26 mouse cellular contexts compared by ENCODE assay signal in genomic region chr4:139001026-139001425, GRCm38 (mm10). TPM values are rescaled to one million over a fixed set of nuclear protein-coding genes. Genes with fewer than 3 reads are reported as not detected.
DNase-seq lines count a peak whose midpoint lies in the region; ATAC-seq and TF ChIP-seq lines count a peak whose summit lies in the region.
"Had no signal": no experiment of that assay in that cellular context is flagged by ENCODE, and none has a peak within 500 bp of the region (broad histone marks: within the 10 kb centered on the region; RNA-seq: fewer than 3 reads in every experiment).

No protein-coding gene starts in this region.

- no peak overlapping the region for H3K27ac ChIP-seq in heart, embryonic 15.5 days
- no peak overlapping the region for H3K27ac ChIP-seq in midbrain, embryonic 11.5 days (ENCODE audit: low read depth, low read length)
- no peak overlapping the region for H3K27ac ChIP-seq in midbrain, embryonic 14.5 days (replicated peaks; ENCODE audit: low read depth, low read length)
- H3K27ac ChIP-seq: forebrain, embryonic 15.5 days; hindbrain, embryonic 15.5 days; kidney, postnatal 0 days; limb, embryonic 13.5 days; neural tube, embryonic 15.5 days; stomach, embryonic 15.5 days had no signal

- no peaks in the 10 kb centered on the region for H3K9me3 ChIP-seq in heart, embryonic 15.5 days (replicated peaks)
- no peaks in the 10 kb centered on the region for H3K9me3 ChIP-seq in midbrain, embryonic 11.5 days (ENCODE audit: control insufficient read depth, low read length)
- no peaks in the 10 kb centered on the region for H3K9me3 ChIP-seq in midbrain, embryonic 14.5 days (ENCODE audit: control insufficient read depth, low read length)
- H3K9me3 ChIP-seq in G1E (replicated peaks) = peaks cover 2% of the 10 kb centered on the region; the same call in 1 of the 2 replicates
- H3K9me3 ChIP-seq: forebrain, embryonic 15.5 days; hindbrain, embryonic 15.5 days; limb, embryonic 13.5 days; neural tube, embryonic 15.5 days; stomach, embryonic 15.5 days had no signal

- 37% methylated on average over 2 of the region's 2 CpGs for WGBS in heart, embryonic 15.5 days
- WGBS in midbrain, embryonic 11.5 days = 54% methylated on average over 2 of the region's 2 CpGs
- whole genome bisulfite sequencing in midbrain, embryonic 14.5 days = 53% methylated on average over 2 of the region's 2 CpGs

- no peaks in the 10 kb centered on the region for H3K4me1 ChIP-seq in heart, embryonic 15.5 days (replicated peaks)
- H3K4me1 ChIP-seq in midbrain, embryonic 11.5 days (ENCODE audit: control insufficient read depth, insufficient read depth, low read length) = no peaks in the 10 kb centered on the region
- no peaks in the 10 kb centered on the region for H3K4me1 ChIP-seq in midbrain, embryonic 14.5 days (ENCODE audit: control insufficient read depth, insufficient read depth, low read length)
- peaks cover 9% of the 10 kb centered on the region for H3K4me1 ChIP-seq in G1E (ENCODE audit: insufficient read depth, low read depth, low read length)
- H3K4me1 ChIP-seq: forebrain, embryonic 15.5 days; limb, embryonic 13.5 days; stomach, embryonic 15.5 days had no signal

- no peak for TF ChIP-seq CTCF in G1E (IDR thresholded peaks at IDR 0.05; ENCODE audit: low read depth, low read length)

- peak overlapping the region; percentile 12; the same call in 1 of the 2 replicates for H3K4me2 ChIP-seq in heart, embryonic 15.5 days
- no peak overlapping the region for H3K4me2 ChIP-seq in midbrain, embryonic 11.5 days
- no peak overlapping the region for H3K4me2 ChIP-seq in midbrain, embryonic 14.5 days (ENCODE audit: low read length)
- H3K4me2 ChIP-seq: forebrain, embryonic 15.5 days; hindbrain, embryonic 15.5 days; limb, embryonic 13.5 days; neural tube, embryonic 15.5 days; stomach, embryonic 15.5 days had no signal

- no peak overlapping the region for H3K4me3 ChIP-seq in heart, embryonic 15.5 days
- no peak overlapping the region for H3K4me3 ChIP-seq in midbrain, embryonic 11.5 days (ENCODE audit: low read depth, low read length)
- H3K4me3 ChIP-seq in midbrain, embryonic 14.5 days (replicated peaks; ENCODE audit: low read depth, low read length) = no peak overlapping the region
- H3K4me3 ChIP-seq in G1E (ENCODE audit: low read depth, low read length) = no peak overlapping the region
- H3K4me3 ChIP-seq: forebrain, embryonic 15.5 days; hindbrain, embryonic 15.5 days; limb, embryonic 13.5 days; megakaryocyte, embryonic 14.5 days; neural tube, embryonic 15.5 days; stomach, embryonic 15.5 days had no signal

- H3K27me3 ChIP-seq in heart, embryonic 15.5 days = no peaks in the 10 kb centered on the region
- H3K27me3 ChIP-seq in midbrain, embryonic 11.5 days (ENCODE audit: control insufficient read depth, insufficient read depth, low read length) = no peaks in the 10 kb centered on the region
- no peaks in the 10 kb centered on the region for H3K27me3 ChIP-seq in midbrain, embryonic 14.5 days (ENCODE audit: control insufficient read depth, insufficient read depth, low read length)
- no peaks in the 10 kb centered on the region for H3K27me3 ChIP-seq in G1E (ENCODE audit: insufficient read depth, low read length)
- H3K27me3 ChIP-seq: forebrain, embryonic 15.5 days; hindbrain, embryonic 15.5 days; limb, embryonic 13.5 days; neural tube, embryonic 15.5 days; stomach, embryonic 15.5 days had no signal

- H3K9ac ChIP-seq in heart, embryonic 15.5 days = no peak overlapping the region
- no peak overlapping the region for H3K9ac ChIP-seq in midbrain, embryonic 11.5 days (ENCODE audit: low read length)
- H3K9ac ChIP-seq in midbrain, embryonic 14.5 days (replicated peaks; ENCODE audit: low read length) = no peak overlapping the region
- H3K9ac ChIP-seq: forebrain, embryonic 15.5 days; hindbrain, embryonic 15.5 days; limb, embryonic 13.5 days; neural tube, embryonic 15.5 days; stomach, embryonic 15.5 days had no signal

- no peak for DNase-seq in heart, adult 11 months
- DNase-seq in midbrain, embryonic 11.5 days (ENCODE audit: low spot score, missing footprints) = peak; percentile 69
- no peak for DNase-seq in midbrain, embryonic 14.5 days
- DNase-seq in G1E (ENCODE audit: low spot score) = peak; percentile 19
- no peak for DNase-seq in cerebellum, adult 11 months
- no peak for DNase-seq in urinary bladder, postnatal 14 days (ENCODE audit: low spot score)
- DNase-seq: cerebellum, adult 11-12 months; kidney, adult 11 months; thymus, adult 18-20 months had no signal

- ATAC-seq in heart, embryonic 15.5 days (replicated peaks; ENCODE audit: insufficient number of reproducible peaks, insufficient read depth, low FRiP score, low read depth) = no peak
- no peak for ATAC-seq in midbrain, embryonic 11.5 days (ENCODE audit: low FRiP score)
- ATAC-seq in midbrain, embryonic 14.5 days (ENCODE audit: low FRiP score, low TSS enrichment) = no peak
- ATAC-seq in G1E (ENCODE audit: extremely low read depth, insufficient number of reproducible peaks, low FRiP score, poor library complexity, severe bottlenecking) = no peak
- ATAC-seq: activated CD4-positive, CD25-positive, alpha-beta regulatory T cell, adult 4 months; CD4-positive, CD25-positive, alpha-beta regulatory T cell, adult 4 months; forebrain, embryonic 15.5 days; midbrain, embryonic 16.5 days had no signal

- 0 out of 2 replicates have a peak, but pooled peaks cover 5% of the 10 kb centered on the region for H3K36me3 ChIP-seq in heart, embryonic 15.5 days
- no peaks in the 10 kb centered on the region for H3K36me3 ChIP-seq in midbrain, embryonic 11.5 days (ENCODE audit: control insufficient read depth, insufficient read depth, low read length)
- H3K36me3 ChIP-seq in midbrain, embryonic 14.5 days (ENCODE audit: control insufficient read depth, insufficient read depth, low read length) = no peaks in the 10 kb centered on the region
- H3K36me3 ChIP-seq in G1E (replicated peaks) = peaks cover 93% of the 10 kb centered on the region
- H3K36me3 ChIP-seq: forebrain, embryonic 15.5 days; hindbrain, embryonic 15.5 days; limb, embryonic 13.5 days; neural tube, embryonic 15.5 days; stomach, embryonic 15.5 days had no signal

RNA-seq across cellular contexts. Expression of gene Tmco4, which starts 28.3 kb away (rescaled TPM):
- polyA plus RNA-seq in heart, embryonic 15.5 days (2015; fragmentation: Nextera tagmentation; extraction: Ambion mirVana) = 6.9 and 7.1 TPM in 2 replicates
- polyA plus RNA-seq in midbrain, embryonic 11.5 days (2014; fragmentation: Nextera tagmentation; extraction: Ambion mirVana) = 0.46 and 0.90 TPM in 2 replicates
- polyA plus RNA-seq in midbrain, embryonic 14.5 days (2014; fragmentation: Nextera tagmentation; extraction: Ambion mirVana) = 0.38 and 0.61 TPM in 2 replicates
- 8.8 and 11.6 TPM in 2 replicates for total RNA-seq in G1E (2014; fragmentation: Nextera tagmentation)
- 16.3 and 16.5 TPM in 2 replicates for total RNA-seq in G1E (2017)
- polyA plus RNA-seq in G1E (2012) = 17.1 and 19.8 TPM in 2 replicates

RNA-seq across cellular contexts. Expression of gene Rnf186, which starts 34.1 kb away (rescaled TPM):
- 0.13 and 0.29 TPM in 2 replicates for polyA plus RNA-seq in heart, embryonic 15.5 days (2015; fragmentation: Nextera tagmentation; extraction: Ambion mirVana)
- not detected in 2 replicates for polyA plus RNA-seq in midbrain, embryonic 11.5 days (2014; fragmentation: Nextera tagmentation; extraction: Ambion mirVana)
- polyA plus RNA-seq in midbrain, embryonic 14.5 days (2014; fragmentation: Nextera tagmentation; extraction: Ambion mirVana) = not detected in 2 replicates
- total RNA-seq in G1E (2014; fragmentation: Nextera tagmentation) (not detected in 2 replicates), G1E (2017) (0.12 and 0.27 TPM in 2 replicates)
- polyA plus RNA-seq in G1E (2012) = not detected in 2 replicates
- total RNA-seq: adrenal gland, postnatal 25 days; gastrocnemius, postnatal 14 days; layer of hippocampus, postnatal 14 days; left cerebral cortex, postnatal 14 days had no signal
- polyA plus RNA-seq: activated CD4-positive, CD25-positive, alpha-beta regulatory T cell, adult 4 months; CD4-positive, CD25-positive, alpha-beta regulatory T cell, adult 4 months; embryonic facial prominence, embryonic 14.5 days; forebrain, embryonic 15.5 days; heart, postnatal 0 days; midbrain, embryonic 16.5 days; neural tube, embryonic 15.5 days had no signal

Comparison
In these comparisons a context has a peak if more than half of its experiments do, and no peak if none do; other contexts are left out.
1. DNase-seq: peak in midbrain, embryonic 11.5 days (single experiment) and G1E (single experiment); none in heart, adult 11 months (single experiment), midbrain, embryonic 14.5 days (single experiment), cerebellum, adult 11 months (single experiment) and urinary bladder, postnatal 14 days (single experiment).